Mouse (Mus musculus): ENCODE measurements at regions not wholly inside any gene's neighbourhood (a gene's known extent, or its start where the extent isn't known, plus 50 kb on each side); places are given as distances from the start of the nearest gene placed in this dataset.

DNA sequence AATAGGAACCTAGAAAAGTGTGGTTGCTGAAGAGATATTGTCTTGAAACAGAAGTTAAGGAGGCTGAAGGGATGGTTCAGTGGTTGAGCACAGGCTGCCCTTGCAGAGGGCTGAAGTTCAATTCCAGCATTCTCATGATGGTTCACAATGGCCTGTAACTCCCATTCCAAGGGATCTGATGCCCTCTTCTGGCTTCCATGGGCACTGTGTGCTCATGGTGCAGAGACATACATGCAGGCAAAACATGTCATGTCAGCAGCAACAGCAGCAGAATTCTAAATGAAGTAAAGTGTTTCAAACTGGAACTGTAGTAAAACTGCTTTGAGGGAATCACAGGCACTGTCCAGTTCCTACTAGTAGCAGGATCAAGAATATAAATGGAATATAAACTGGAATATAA lies 162.7 kb upstream of the Zpld1 start:
- Histone ChIP-seq H3K9ac (no peak overlapping the region), H3K9me3 (no peaks in the 10 kb centered on the region), H3K4me2 (replicated peaks) (no peak overlapping the region), H3K27me3 (replicated peaks) (no peaks in the 10 kb centered on the region), H3K4me1 (replicated peaks) (no peaks in the 10 kb centered on the region), H3K27ac (no peak overlapping the region), H3K36me3 (no peaks in the 10 kb centered on the region), H3K4me3 (replicated peaks) (no peak overlapping the region)
- ATAC-seq: no peak

DNA sequence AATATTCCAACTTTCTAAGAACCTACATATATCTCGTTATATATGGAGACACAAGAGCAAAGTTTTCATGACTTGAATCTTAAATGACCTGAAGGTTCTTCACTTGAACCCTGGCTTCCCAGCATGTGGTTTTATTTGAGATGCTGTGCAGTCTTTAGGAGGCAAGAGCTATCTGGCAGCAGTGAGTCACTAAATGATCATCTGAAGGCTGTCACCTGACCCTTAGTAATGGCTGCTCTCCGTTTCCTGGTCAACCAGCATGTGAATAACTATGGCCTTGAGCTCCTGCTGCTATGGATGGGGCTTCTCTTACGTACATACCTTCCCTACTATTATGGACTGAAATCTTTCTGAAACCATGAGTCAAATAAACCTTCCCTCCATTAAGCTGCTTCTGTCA lies 149.8 kb upstream of the Zpld1 start:
- no peak overlapping the region for H3K4me3 ChIP-seq (replicated peaks)
- WGBS: 82% methylated on average over 3 of the region's 3 CpGs
- no peaks in the 10 kb centered on the region for H3K9me3 ChIP-seq
- H3K4me1 ChIP-seq (replicated peaks): no peaks in the 10 kb centered on the region
- no peak overlapping the region for H3K4me2 ChIP-seq (replicated peaks)
- no peaks in the 10 kb centered on the region for H3K36me3 ChIP-seq
- H3K9ac ChIP-seq: no peak overlapping the region
- no peak overlapping the region for H3K27ac ChIP-seq
- no peak for ATAC-seq
- no peaks in the 10 kb centered on the region for H3K27me3 ChIP-seq (replicated peaks)

DNA sequence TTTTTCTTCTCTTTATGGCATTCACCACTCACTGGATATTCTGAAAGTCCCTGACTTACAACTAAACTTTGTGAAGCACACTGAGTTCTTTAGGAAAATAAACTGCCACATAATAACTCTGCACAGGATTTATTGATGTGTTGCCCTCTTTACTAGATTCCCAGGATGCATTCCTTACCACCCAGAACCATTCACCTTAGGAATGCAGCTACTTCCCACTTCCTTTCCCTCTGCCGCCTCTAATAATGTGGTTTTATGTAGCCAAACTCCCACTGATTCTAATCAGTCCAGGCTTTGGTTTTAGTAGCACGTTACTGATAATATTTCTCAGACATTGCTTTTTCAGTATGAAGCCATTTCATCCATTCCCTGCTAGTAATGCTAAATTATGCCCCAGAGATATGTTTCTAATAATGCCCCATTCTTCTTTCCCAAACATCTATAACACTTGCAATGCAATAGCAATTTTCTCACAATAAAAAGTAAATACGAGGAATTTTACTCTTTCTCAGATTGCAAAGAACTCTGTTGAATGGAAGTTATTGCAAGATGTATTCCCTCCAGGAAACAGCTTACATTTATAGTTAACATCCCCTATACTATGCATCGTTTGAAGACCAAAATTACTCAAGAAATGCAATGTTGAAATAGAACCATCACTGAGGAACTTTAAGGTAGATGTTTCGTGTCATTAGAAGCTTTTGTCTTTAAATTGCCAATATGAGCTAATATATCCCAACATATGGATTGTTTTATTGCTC lies 145.2 kb upstream of the Zpld1 start:
- H3K9me3 ChIP-seq: no peaks in the 10 kb centered on the region
- H3K9ac ChIP-seq: no peak overlapping the region
- H3K27ac ChIP-seq: no peak overlapping the region
- H3K27me3 ChIP-seq (replicated peaks): no peaks in the 10 kb centered on the region
- no peak overlapping the region for H3K4me3 ChIP-seq (replicated peaks)
- no peak for ATAC-seq
- no peaks in the 10 kb centered on the region for H3K36me3 ChIP-seq
- 76% methylated on average over 5 of the region's 5 CpGs for WGBS
- H3K4me2 ChIP-seq (replicated peaks): no peak overlapping the region
- no peaks in the 10 kb centered on the region for H3K4me1 ChIP-seq (replicated peaks)

DNA sequence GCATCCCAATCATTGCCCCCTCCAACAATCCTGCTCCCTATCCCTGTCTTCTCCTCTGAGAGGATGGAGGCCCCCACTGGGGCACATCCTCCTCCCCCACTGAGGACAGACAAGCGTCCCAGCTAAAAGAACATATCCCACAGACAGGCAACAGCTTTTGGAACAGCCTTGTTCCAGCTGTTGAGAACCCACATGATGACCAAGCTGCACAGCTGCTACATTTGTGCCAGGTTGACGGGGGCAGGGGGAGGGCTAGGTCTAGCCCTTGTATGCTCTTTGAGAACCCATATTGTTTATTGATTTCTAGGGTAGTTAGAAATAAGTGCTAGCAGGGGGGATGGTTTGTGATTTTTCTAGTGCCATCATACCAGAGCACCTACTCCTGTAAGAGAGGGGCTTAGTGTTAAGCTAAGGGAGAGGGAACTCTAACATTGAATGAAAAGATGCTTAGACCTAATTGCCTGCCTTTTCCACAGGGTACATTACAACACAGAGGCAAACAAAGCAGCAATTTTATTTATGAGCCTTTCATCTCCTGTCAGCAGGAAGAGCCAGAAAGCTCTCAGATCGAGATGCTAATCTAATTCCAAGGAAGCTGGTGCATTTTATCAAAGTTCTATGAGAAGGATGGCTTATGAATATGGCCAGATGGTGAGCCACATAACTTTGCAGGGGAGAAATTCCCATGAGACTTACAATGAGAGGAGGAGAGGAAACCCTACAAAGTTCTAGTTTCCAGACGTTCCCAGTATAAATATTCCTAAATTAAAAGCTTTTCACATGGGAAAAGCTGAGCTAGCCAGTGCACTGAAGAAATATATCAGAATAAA lies 137.6 kb upstream of the Zpld1 start:
- no peaks in the 10 kb centered on the region for H3K9me3 ChIP-seq
- H3K27me3 ChIP-seq (replicated peaks): no peaks in the 10 kb centered on the region
- H3K4me2 ChIP-seq (replicated peaks): no peak overlapping the region
- H3K36me3 ChIP-seq: no peaks in the 10 kb centered on the region
- H3K4me3 ChIP-seq (replicated peaks): no peak overlapping the region
- 34% methylated on average over 4 of the region's 4 CpGs for WGBS
- H3K4me1 ChIP-seq (replicated peaks): no peaks in the 10 kb centered on the region
- no peak overlapping the region for H3K9ac ChIP-seq
- ATAC-seq: no peak
- H3K27ac ChIP-seq: no peak overlapping the region

DNA sequence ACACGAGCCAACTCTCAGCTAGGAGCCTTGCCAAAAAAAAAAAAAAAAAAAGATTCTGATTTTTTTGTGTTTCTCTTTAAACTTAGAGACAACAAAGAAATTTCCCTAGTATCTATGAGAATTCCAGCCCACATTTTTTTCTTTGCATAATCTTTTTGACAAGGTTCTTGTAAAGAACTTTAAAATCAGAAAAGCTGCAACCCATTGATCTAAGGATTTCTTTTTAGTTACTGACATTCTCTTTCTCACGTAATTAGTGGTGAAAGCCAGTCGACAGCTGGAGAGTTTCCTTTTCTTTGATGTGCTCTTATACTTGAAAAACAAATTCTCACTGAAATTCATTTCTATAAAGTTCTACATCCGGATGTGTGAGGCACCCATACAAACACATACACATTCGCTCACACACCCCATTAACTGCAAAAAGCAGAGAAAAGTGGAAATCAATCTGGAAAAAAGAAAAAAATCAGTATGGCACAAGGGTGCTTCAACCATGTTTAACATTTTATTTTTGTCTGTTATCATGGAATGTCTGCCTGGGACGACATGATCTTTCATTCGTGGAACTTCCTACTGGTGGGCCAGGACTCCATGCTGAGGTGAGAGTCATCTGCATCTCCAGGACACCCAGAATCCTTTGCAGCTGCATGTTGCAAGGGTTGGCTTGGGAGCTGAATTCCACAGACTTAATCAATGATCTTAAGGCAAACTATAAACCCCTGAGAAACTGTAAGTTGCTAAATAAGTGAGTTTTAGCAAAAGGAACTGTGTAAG lies 124.0 kb upstream of the Zpld1 start:
- Histone ChIP-seq H3K9ac (no peak overlapping the region), H3K9me3 (no peaks in the 10 kb centered on the region), H3K27ac (no peak overlapping the region), H3K27me3 (replicated peaks) (no peaks in the 10 kb centered on the region), H3K4me2 (replicated peaks) (no peak overlapping the region), H3K4me3 (replicated peaks) (no peak overlapping the region), H3K36me3 (no peaks in the 10 kb centered on the region), H3K4me1 (replicated peaks) (no peaks in the 10 kb centered on the region)
- no peak for ATAC-seq
- 48% methylated on average over 7 of the region's 7 CpGs for WGBS

DNA sequence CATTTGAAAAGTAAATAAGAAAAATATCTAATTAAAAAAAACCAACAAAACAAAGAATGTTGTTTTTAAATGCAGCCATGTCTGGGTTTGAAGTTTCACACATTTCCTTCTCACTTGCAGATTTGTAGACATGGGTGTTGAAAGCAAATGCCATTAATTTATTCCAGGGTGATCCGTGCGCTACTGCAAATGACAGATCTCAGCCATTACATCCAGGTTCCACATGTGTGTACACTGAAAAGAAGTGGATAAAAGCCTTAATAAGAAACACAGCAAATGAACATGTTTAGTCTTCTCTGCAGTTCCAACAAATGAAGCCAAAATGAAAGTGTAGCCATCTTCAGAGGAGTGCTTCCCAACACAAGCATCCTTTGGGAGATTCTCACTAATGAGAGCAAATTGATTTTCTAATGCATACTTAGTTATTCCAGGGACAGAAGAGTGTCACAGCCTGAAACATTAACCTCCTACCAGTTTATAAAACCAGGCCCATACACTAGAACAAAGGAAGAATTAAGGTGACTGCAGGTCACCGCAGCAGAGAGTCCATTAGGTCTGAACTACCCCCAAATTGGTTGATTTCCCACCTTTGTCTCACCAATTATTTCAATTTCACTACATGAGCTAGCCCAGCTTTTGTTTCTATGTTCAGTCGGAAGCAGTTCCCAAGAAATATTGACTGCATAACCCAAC lies 123.2 kb upstream of the Zpld1 start:
- Histone ChIP-seq H3K9me3 (no peaks in the 10 kb centered on the region), H3K27ac (no peak overlapping the region), H3K4me1 (replicated peaks) (no peaks in the 10 kb centered on the region), H3K9ac (no peak overlapping the region), H3K4me3 (replicated peaks) (no peak overlapping the region), H3K36me3 (no peaks in the 10 kb centered on the region), H3K27me3 (replicated peaks) (no peaks in the 10 kb centered on the region), H3K4me2 (replicated peaks) (no peak overlapping the region)
- 75% methylated on average over 4 of the region's 4 CpGs for WGBS
- no peak for ATAC-seq

DNA sequence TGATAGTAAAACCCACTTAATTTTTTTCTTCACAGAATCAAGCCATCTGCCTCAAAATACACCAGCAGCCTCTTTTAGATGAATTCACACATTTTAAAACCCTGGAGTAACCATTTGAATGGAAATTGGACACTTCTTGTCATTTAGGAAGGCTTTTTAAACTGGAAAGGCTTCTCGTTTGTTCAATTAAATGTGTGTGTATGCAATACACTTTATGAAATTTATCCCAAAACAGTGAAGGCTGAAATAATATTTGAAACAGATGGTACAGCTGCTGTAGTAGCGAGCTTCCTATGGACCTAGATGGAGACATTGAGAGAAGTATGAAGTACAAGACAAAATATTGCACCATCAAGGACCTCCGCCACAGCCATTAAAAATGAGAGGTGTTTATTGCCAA lies 121.1 kb upstream of the Zpld1 start:
- H3K4me2 ChIP-seq (replicated peaks): no peak overlapping the region
- H3K36me3 ChIP-seq: no peaks in the 10 kb centered on the region
- no peak overlapping the region for H3K27ac ChIP-seq
- H3K9ac ChIP-seq: no peak overlapping the region
- H3K27me3 ChIP-seq (replicated peaks): no peaks in the 10 kb centered on the region
- 85% methylated on average over 3 of the region's 3 CpGs for WGBS
- no peaks in the 10 kb centered on the region for H3K4me1 ChIP-seq (replicated peaks)
- H3K9me3 ChIP-seq: no peaks in the 10 kb centered on the region
- no peak for ATAC-seq
- H3K4me3 ChIP-seq (replicated peaks): no peak overlapping the region

DNA sequence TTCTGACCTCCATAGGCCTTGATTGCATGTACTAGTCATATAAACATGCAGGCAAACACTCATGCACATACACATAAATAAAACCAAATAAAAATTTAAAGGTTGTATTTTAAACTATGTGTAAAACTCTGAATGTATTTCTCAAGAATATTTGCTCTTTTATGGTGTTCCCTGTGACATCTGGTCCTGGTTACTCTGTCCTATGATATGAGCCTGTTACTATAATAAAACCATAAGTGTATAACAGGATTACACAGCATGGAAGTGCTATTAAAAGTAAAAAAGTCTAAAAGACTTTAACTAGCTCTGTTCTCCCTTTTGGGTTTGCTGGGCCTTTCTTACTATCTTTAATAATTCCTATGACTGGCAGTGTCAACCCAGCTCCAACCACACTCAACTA lies 103.0 kb upstream of the Zpld1 start:
- Histone ChIP-seq H3K9me3 (no peaks in the 10 kb centered on the region), H3K27ac (no peak overlapping the region)
- no peak for ATAC-seq

DNA sequence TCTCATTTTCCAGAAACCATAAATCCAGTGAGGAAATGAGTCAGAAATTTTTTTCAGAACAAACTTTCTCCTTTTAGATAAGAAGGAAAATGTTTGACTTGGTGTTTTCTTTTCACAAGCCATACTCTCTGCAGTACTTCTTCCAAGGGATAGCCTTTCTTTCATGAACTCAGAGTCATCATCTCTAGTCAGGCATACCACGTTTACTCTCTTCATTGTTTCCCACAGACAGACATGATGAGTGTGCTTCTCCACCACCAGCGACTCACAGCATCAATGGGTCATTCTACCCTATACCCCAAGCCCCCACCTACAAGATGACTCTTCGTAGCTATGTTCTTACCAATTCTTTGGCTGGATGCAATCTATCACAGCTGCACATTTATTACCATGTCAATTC lies 97.1 kb upstream of the Zpld1 start:
- Histone ChIP-seq H3K4me2 (replicated peaks) (no peak overlapping the region), H3K9me3 (no peaks in the 10 kb centered on the region), H3K9ac (no peak overlapping the region), H3K27me3 (replicated peaks) (no peaks in the 10 kb centered on the region), H3K4me3 (replicated peaks) (no peak overlapping the region), H3K36me3 (no peaks in the 10 kb centered on the region), H3K4me1 (replicated peaks) (no peaks in the 10 kb centered on the region), H3K27ac (no peak overlapping the region)
- ATAC-seq: no peak
- 65% methylated on average over 3 of the region's 3 CpGs for WGBS

More for the DNA sequence above, 103.0 kb upstream of the Zpld1 start:
- no peak overlapping the region for H3K9ac ChIP-seq
- no peaks in the 10 kb centered on the region for H3K27me3 ChIP-seq (replicated peaks)
- no peaks in the 10 kb centered on the region for H3K36me3 ChIP-seq
- H3K4me3 ChIP-seq (replicated peaks): no peak overlapping the region
- H3K4me2 ChIP-seq (replicated peaks): no peak overlapping the region
- no peaks in the 10 kb centered on the region for H3K4me1 ChIP-seq (replicated peaks)

DNA sequence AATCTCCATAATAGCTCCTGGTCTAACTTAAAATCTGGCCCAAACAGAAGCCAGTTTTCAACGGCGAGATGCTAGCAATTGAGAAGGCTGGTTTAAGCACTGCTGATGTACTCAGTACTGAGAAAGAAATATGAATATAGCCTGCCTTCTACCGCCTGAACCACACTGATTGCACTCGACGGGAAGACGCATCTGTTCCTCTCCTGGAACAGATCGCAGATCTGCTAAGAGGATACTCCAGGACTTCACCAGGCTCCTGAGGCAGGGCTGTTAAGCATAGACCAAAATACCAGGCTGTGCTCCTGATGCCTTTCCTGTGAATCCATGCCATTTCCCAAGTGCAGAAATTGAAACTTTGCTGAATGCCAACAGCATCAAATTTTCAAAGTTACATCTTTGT lies 92.6 kb upstream of the Zpld1 start:
- H3K36me3 ChIP-seq: no peaks in the 10 kb centered on the region
- H3K27me3 ChIP-seq (replicated peaks): no peaks in the 10 kb centered on the region
- no peak for ATAC-seq
- no peak overlapping the region for H3K27ac ChIP-seq
- 52% methylated on average over 7 of the region's 7 CpGs for WGBS
- H3K9me3 ChIP-seq: no peaks in the 10 kb centered on the region
- no peak overlapping the region for H3K4me2 ChIP-seq (replicated peaks)
- no peak overlapping the region for H3K9ac ChIP-seq
- H3K4me1 ChIP-seq (replicated peaks): no peaks in the 10 kb centered on the region
- H3K4me3 ChIP-seq (replicated peaks): no peak overlapping the region

DNA sequence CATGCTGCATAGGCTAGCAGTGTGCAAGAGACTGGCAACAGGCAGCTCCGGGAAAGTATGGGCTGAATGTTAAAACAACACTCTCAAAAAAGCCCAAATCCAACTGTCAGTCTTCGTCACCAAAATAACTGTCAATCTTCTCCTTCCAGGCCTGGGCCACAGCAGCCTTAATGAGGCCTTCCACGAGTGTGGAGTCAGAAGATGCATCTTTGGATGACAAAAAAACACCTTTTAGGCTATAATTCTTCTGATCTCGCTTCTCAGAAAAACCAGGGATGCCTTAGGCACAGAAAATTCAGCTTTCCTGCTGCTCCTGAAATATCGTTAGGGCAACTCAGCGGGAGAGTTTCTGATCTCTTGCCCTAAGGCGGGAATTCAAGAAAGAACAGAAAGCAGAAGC lies 82.2 kb upstream of the Zpld1 start:
- Histone ChIP-seq H3K36me3 (no peaks in the 10 kb centered on the region), H3K27me3 (replicated peaks) (no peaks in the 10 kb centered on the region), H3K4me1 (replicated peaks) (no peaks in the 10 kb centered on the region), H3K9ac (no peak overlapping the region), H3K9me3 (no peaks in the 10 kb centered on the region), H3K4me3 (replicated peaks) (no peak overlapping the region), H3K4me2 (replicated peaks) (no peak overlapping the region), H3K27ac (no peak overlapping the region)
- no peak for ATAC-seq
- 85% methylated on average over 7 of the region's 7 CpGs for WGBS

DNA sequence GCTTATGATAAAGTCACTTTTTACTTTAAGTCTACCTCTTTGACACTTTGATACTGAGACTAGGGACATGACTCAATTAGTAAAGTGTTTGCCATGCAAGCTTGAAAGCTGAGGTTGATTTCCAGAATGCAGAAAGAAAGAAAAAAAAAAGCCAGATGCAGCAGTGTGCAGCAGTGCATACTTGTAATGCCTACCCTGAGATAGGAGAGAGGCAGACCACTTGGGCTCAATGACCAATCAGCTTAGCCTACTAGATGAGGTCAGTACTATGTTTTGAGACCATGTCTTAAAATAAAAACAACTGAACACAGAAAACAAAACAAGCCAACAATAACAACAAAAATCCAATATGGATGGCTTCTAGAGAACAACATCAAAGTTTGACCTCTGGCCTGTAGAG lies 81.4 kb upstream of the Zpld1 start:
- Histone ChIP-seq H3K36me3 (no peaks in the 10 kb centered on the region), H3K9ac (no peak overlapping the region), H3K4me2 (replicated peaks) (no peak overlapping the region), H3K27ac (no peak overlapping the region), H3K4me1 (replicated peaks) (no peaks in the 10 kb centered on the region), H3K4me3 (replicated peaks) (no peak overlapping the region), H3K9me3 (no peaks in the 10 kb centered on the region), H3K27me3 (replicated peaks) (no peaks in the 10 kb centered on the region)
- no peak for ATAC-seq

Data from intestine, embryonic 15.5 days (tissue).